Mouse (Mus musculus): ENCODE measurements around the gene Unc5cl.

The Unc5cl gene

DNA sequence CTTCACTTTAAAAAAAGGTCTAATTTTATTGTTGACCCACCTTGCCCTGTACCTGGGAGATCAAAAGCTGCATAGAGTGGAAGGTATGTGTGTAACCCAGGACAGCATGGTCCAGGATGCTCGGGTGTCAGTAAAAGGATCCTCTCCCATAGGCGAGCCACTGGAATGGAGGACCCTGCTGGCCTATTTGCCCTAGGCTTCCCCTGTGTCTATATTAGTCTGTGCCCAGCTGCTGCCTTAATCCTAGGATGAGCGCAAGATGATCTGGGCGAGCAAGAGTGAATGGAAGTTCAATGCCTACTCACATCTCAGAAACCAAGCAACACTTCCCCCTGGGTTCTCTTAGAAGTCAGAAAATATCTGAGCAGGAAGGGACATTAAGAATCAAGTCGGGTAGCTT is 23.6 kb upstream of the Unc5cl start:
- no peak for DNase-seq (ENCODE audit: extremely low read depth, insufficient read length, low spot score)

DNA sequence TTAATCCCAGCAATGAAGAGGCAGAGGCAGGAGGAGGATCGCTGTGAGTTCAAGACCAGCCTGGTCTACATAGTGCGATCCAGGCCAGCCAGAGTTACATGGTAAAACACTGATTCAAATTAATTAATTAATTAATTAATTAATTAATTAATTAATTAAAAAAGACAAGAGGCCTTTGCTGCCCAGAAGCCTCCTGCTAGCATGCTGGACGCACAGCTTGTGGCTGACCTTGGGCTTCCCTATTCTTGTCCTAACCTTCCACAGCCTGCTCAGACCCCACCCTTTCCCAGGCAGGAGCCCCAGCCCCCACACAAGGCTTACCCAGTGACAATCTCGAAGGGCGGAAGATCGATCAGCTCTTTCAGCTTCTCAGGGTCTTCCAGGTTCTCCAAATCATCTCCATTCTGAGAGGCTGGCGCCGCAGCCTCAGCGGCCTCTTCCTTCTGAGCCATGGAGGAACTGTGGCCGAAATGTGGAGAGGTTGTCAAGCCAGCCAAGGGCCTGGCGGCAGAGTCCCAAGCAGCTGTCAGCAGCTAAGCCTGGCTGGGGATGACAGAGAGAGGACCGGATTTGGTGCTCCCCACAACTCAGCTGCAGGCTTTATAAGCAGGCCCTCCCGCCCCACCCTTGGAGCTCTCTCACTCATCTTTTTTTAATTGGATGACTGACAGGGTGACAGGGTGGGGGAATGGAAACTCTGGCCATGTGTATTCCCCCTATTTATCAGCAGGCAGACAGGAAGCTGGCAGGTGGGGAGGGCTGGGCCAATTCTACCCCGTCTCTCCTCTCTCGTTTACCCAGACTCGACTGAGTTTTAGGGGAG is 22.3 kb upstream of the Unc5cl start, which contains the start of gene Apobec2:
TSS of gene Apobec2 (minus strand) at position 773 of the 823 bp plus-strand sequence.
- DNase-seq (ENCODE audit: extremely low read depth, insufficient read length, low spot score) = no peak

DNA sequence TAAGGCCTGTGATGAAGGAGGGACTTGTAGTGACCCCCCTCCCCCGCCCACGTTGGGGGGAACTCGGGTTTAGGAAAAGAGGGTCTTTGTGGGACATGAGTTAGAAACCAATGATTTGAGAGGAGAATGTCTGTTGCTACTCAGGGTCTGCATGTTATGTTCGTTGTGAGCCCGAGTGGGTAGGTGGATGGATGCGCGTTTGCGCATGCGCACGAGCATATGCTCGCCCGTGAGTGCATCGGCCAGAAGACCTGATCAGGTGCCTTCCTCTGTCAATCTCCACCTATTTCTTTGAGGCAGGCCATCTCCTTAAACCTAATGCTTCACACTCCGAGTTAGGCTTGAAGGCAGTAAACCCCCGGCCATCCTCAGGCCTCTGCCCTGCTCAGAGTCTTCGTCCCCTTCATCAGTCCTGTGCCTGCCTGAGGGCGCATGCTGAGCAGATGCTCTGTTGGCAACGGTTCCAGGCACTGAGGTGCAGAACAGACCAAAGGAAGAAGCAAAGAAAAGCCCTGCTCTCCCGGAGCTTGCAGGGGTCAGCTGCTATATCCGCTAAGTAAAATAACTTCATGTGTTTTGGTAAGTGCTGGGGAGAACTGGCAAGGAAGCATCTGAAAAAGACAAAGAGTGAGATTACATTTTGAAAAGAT is 21.6 kb upstream of the Unc5cl start:
- no peak for DNase-seq (ENCODE audit: extremely low read depth, insufficient read length, low spot score)

DNA sequence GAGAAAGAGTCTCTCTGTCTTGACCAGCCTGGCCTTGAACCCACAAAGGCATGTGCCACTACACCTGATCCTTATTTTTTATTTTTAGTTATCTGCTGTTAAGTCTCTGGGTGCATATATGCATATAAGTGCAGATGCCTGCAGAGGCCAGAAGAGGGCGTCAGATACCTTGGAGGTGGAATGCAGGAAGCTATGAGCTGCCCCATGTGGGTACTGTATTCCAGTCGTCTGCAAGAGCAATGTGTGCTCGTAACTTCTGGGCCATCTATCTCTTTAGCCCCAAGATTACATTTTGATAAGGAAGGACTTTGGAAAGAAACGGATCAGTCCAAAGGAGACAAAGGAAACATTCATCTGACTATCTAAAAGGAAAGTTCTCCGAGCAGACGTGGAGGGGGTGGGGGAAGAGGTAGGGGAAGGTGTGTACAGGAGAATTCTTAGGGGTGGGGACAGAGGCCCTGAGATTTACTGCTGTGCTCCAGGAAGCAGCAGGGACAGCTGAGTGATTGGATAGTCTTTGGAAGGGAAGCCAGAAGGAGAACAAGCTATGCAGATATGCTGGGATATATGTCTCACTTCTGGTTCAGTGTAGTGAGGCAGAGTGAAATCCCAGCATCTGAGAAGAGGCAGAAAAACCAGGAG is 20.9 kb upstream of the Unc5cl start:
- DNase-seq (ENCODE audit: extremely low read depth, insufficient read length, low spot score) = no peak

DNA sequence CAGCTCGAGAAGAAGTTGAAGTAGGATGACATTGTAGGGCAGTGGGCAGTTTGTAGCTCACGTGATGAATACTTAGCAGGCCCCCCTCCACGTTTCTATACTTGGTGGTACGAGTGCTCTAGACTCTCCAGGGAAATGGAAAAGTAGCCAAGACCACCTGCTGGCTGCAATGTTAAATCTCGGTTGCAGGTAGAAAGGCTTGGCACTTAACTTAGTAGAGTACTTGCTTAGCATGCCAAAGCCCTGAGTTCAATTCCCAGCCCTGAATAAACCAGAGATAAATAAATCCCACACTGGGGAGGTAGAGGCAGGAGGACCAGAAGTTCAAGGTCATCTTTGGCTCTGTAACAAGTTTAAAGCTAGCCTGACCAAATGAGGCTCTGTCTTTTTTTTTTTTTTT is 20.2 kb upstream of the Unc5cl start:
- no peak for DNase-seq (ENCODE audit: extremely low read depth, insufficient read length, low spot score)

DNA sequence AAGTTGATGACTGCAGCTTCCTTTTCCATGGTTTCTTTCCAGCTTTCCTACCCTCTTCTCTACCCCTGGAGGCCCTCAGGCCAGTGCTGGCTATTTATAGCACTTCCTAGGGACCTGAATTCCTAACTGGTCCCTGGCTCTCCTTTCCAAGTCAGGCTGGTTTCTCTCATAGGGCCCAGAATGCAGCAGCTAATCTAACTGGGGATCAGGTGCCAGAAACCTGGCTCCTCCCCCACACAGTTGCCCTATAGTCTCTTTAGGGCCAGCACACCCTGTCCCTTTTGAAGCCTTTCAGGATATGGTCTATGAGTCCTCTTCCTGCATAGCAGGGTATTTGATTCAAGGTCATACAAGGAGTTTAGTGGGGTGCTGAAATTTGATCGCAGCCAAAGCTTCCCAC is 18.2 kb upstream of the Unc5cl start:
- no peak for DNase-seq (ENCODE audit: extremely low read depth, insufficient read length, low spot score)

DNA sequence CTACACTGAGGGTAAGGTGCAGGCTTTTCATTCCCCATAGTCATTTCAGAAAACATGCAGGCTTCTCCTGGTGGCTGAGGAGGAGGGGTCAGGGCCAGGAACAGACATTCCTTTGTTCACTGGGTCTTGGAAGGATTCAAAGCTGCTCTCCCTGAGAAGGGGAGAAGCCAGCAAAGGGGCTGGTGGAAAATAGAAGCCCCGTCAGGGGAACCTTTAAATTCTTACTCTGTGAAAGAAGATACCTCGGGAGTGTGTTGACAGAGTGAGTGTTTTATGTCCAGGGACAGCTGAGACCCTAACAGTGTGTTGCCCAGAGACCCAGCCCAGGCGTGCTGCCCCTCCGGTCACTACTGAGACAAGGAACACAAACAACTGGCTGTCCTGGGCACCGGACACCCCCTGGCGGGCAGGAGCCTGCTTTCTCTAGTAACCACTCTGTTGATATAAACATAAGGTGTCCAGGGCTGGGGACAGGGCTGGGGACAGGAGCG is 17.2 kb upstream of the Unc5cl start:
- DNase-seq (ENCODE audit: extremely low read depth, insufficient read length, low spot score) = no peak

DNA sequence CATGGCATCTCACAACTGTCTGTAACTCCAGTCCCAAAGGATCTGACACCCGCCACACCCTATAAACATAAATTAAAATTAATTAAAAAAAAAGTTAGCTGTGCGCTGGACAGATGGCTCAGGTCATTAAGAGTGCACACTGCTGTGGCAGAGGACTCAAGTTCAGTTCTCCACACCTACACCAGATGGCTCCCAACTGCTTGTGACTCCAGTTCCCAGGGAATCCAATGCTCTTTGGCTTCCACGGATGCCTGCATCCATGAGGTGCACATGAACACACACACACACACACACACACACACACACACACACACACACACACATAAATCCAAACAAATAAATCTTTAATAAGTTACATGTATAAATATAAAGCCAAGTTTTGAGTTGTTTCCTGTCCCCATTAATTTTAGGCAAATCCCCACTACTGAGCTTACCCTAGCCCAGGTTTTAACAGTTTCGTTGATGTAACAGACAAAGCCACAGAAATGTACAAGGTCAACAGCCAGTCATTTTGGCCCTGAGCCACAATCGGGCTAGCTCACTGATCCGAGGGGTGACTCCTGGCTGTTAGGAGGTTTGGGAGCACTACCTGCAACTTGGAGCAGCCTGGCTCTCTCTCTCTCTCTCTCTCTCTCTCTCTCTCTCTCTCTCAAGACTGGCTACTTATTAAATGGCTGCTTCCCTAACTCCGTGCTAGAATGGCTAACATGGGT is 11.8 kb upstream of the Unc5cl start:
- no peak for DNase-seq (ENCODE audit: extremely low read depth, insufficient read length, low spot score)

DNA sequence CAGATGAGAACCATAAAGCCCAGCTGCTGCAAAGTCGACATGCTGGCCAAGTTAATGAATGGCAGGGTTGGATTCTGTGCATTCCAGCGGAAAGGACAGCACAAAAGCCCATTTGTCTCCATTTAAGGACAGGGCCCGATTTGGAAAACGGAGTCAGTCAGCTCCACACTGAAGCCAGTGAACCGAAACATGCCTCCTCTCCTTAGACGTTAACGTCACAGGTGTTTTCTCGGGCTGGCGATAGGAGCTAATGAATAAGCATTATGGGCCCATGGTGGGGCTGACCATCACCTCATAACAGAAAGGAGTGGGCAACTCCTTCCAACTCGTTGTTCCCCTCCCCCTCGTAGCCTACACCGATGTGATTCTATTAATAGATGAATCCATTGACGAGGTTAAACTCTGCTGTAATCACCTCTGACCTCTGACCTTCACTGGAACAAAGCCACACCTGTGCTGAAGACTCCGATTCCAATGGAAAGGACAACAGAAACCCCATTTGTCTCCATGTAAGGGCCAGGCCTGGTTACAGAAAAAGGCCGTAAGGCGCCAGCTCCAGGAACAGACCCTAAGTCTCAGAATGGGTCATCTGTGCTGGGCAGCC is 11.1 kb upstream of the Unc5cl start:
- no peak for DNase-seq (ENCODE audit: extremely low read depth, insufficient read length, low spot score)

DNA sequence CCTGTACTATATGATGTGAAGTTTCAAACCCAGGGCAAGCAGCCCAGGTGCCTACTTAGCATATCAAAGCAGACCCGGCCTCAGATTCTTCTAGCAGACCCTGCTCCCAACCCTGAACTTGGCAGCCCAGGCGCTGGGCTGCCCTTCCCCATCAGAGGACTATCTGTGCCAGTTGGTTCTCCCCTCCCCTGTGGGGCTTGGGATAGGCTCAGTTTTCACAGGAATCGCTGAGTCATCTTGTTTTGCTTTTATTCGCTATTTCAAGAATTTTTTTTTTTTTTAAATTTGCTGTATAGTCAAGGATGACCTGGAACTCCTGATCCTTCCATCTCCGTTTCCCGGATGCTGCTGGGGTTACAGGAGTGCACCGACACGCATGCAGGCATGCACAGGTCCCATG is 7.0 kb upstream of the Unc5cl start:
- DNase-seq (ENCODE audit: extremely low read depth, insufficient read length, low spot score) = no peak

DNA sequence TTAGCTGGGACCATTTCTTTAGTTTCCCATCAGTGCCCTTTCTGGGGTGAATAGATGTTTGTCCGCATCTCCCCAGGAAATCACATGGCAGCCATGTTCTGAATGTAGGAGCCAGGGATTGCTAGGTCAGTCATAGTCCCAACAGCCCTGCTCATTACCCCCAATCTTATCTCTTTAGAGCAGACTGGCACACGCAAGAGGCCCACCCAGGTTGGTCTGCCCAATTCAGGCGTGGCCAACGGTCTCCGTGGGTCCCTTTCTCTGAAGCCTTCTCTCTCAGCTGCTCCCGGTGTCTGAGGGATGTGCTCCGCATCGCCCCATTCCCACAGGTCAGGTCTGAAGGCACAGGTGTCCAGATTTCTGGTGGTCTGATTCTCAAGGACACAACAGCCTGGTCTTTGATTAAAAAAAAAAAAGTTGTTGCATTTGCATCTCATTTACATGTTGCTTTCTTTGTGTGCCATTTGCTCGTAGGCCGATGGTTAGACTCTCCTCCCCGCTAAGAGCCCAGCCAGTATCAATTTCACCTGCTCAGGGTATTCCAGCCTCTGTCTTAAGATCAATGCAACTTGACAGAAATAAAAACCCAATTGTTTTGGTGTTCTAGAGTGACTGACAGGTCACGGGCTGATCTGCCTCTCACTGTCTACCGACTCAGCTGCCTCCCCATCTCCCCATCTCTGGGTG is 3.9 kb upstream of the Unc5cl start:
- DNase-seq (ENCODE audit: extremely low read depth, insufficient read length, low spot score) = no peak

DNA sequence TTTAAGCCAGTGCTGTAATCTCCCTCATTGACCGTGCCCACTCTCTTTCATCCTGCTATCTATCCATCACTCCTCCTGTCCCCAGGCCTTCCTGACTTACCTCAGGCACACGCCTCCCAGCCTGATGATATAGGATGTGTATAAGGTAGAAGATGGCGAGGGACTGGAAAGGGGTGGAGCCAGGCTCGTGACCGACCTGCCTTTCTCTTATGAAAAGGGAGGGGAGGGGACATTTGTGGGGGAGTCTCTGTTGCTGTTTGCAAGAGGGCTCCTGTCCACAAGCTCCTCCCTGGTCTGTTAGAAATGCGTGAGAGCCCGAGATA is 3.4 kb upstream of the Unc5cl start, which contains the start of gene Tspo2:
TSS of gene Tspo2 (minus strand) at position 170 of the 323 bp plus-strand sequence.
- DNase-seq (ENCODE audit: extremely low read depth, insufficient read length, low spot score) = no peak

DNA sequence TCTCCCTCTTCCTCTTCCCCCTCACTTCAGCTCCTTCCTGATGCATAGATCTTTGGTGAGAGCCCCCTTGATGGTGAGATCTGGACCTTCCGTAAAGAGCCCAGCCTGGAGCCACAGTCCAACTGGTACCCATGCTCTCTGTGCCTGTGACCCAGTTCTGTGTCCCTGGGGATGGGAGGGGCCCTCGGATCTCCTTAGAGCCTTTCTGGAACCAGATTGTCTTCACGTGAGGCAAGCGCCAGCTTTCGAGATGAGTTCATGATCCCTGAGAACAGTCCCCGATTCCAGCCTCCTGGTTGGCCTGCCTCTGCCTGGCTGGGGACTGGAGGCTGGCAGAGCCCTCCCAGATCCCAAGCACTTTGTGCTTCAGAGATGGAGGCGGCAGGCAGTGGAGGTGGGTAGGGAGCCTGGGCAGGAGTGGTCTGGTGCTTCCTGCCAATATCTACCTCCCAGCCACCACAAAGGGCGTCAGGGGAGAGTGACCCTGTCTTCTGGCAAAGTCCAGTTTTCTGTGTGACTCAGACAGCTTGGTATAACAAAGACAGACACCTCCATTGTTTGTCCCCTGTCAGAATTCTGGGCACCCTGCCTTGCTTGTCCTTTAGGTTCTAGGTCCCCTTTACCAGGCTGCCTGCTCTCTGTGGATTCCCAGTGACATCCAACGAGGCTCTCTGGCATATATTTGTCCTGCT is 2.8 kb upstream of the Unc5cl start:
- peak; percentile 27 for DNase-seq (ENCODE audit: extremely low read depth, insufficient read length, low spot score)

DNA sequence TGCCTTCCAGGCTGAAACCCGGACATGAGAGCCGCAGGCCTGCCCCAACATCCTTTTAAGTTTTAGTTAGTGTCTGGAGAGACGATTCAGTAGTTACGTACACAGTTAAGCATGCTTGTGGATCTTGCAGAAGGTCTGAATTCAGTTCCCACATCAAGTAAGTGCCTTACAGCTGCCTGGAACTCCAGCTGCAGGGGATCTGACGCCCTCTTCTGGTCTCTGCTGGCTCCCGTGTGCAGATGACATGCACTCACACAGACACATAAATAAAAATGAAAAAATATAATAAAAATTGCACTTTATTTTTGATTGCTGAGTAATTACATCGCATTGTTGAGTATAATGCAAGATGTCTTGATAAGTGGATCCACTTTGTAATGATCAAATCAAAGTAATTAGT is 1.2 kb upstream of the Unc5cl start:
- DNase-seq (ENCODE audit: extremely low read depth, insufficient read length, low spot score) = no peak

DNA sequence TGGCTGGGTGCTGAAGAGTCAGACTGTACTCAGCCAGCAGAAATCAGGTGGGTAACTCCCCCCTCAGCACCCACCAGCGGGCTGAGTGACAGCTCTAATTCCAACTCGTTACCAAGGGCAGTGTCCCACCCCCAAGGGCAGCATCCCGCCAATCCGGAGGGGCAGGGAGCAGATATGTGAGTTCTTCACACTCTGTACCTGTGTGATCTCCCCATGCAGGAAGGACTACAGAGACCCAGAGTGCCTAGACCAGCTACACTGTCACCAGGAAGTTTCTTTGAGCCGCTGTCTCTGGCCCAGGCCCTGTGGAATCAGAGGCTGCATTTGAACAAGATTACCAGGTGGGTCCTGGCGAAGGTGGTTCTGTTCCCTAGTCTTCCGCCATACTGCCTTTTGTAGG is 511 bp upstream of the Unc5cl start:
- no peak for DNase-seq (ENCODE audit: extremely low read depth, insufficient read length, low spot score)

DNA sequence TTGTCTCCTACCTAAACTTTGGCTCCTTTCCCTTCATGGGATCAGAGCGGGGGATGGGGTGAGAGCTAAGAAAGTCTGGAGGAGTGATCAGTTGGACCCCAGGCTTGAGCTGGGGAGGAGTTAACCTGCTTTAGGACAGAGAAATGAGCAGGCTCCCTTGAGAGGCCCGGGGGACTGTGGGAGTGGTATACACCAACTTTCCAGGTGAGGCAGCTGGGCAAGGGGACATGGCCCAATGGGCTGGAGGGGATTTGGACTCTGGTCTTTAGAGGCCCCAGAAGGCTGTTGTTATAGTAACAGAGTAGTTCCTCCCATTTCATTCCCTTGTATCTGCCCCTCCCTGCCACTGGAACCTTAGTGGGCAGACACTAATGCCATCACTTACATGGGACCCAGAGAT is 1.3 kb downstream of the Unc5cl start:
- DNase-seq (ENCODE audit: extremely low read depth, insufficient read length, low spot score) = no peak

DNA sequence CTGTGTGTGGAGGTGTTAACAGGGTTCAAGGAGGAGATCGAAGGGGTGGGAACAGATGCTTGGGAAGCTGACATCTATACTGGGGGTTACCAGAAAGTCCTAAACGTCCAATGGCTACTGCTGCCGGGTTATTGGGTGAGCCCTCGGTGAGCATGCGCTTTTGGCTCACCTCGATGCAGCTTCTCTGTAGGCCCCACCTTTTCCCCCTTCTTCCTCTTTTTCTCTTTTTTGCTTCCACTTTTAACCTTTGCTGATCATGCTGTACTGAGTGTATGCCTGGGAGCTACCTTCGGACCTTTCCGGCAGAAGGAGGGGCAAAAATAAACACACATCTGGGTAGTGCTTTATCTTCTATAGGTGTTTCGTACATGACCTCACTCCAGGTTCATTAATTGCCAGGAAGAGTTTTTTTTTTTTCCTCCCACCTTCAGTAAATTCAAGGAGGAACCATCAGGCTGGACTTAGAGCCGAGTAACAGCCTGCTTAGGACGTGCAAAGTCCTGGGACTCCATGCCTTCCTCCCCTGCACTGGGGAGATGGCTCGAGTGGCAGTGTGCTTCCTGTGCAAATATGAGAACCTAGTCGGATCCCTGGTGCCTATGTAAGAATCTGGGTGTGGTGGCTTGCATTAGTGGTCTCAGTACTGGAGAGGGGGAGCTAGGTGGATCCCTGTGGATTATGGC is 3.4 kb downstream of the Unc5cl start:
- DNase-seq (ENCODE audit: extremely low read depth, insufficient read length, low spot score) = no peak

DNA sequence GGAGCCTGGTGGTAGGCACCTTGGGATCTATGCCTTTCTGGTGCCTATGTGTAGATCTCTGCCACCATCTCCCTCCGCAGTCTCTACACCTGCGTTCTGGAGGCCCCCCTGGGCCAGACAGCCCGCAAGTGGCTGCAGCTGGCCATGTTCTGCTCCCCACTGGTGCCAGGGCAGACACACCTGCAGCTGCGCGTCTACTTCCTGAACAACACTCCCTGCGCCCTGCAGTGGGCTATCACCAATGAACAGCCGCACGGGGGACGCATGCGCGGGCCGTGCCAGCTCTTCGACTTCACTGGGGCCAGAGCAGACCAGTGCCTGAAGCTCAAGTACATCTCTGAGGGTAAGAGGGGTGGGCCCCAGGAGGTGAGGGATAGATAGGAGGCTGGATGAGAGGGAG is 7.4 kb downstream of the Unc5cl start:
- DNase-seq (ENCODE audit: extremely low read depth, insufficient read length, low spot score) = no peak

DNA sequence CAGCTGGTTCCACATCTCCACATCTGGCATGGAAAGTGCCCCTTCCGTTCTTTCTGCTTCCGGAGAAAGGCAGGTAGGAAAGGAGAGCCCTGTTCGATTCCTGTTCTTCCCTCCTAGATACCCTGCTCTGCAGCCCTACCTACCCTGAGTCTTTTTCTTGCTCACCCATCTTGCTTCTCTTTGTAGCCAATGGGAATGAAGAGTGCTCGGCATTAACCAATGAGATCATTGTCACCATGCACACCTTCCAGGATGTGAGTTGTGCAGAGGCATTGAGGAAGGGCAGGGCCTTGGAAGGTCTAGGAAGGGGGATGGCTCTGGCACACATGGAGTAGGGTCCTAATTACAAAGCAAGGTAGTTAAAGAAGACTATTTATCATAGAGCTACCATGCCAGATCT is 8.7 kb downstream of the Unc5cl start:
- no peak for DNase-seq (ENCODE audit: extremely low read depth, insufficient read length, low spot score)

Data from 3134 (cell line).